Mouse (Mus musculus) forebrain, embryonic 13.5 days (tissue): ENCODE data around the gene Plekha8. TPM values are rescaled to one million over a fixed set of nuclear protein-coding genes. Genes with fewer than 3 reads are reported as not detected.

ENCODE experiments used
- ATAC-seq: fragments of 200-750 bp; cut with Nextera tagmentation; 2 replicates; pipeline ENCODE4 v1.8.0; 2017
- H3K27ac ChIP-seq: fragments of 300-500 bp; sonication (generic); 2 replicates; pipeline ENCODE4 v1.5.1; 2015; ENCODE audit warnings: inconsistent platforms, mild to moderate bottlenecking, moderate library complexity
- H3K27me3 ChIP-seq: fragments of 300-500 bp; sonication (generic); 2 replicates; pipeline ENCODE4 v1.6.1; 2015; ENCODE audit warnings: mild to moderate bottlenecking, inconsistent platforms
- H3K36me3 ChIP-seq: fragments of 300-500 bp; sonication (generic); 2 replicates; pipeline ENCODE4 v1.6.1; 2015; ENCODE audit warnings: mild to moderate bottlenecking, inconsistent platforms; ENCODE audit not compliant: poor library complexity, severe bottlenecking
- H3K4me1 ChIP-seq: fragments of 300-500 bp; sonication (generic); 2 replicates; pipeline ENCODE4 v1.6.1; 2015; ENCODE audit warnings: inconsistent platforms
- H3K4me2 ChIP-seq: fragments of 300-500 bp; sonication (generic); 2 replicates; pipeline ENCODE4 v1.6.1; 2015; ENCODE audit warnings: inconsistent platforms, mild to moderate bottlenecking, moderate library complexity
- H3K4me3 ChIP-seq: fragments of 300-500 bp; sonication (generic); 2 replicates; pipeline ENCODE4 v1.5.1; 2015; ENCODE audit warnings: mild to moderate bottlenecking, inconsistent platforms
- H3K9ac ChIP-seq: fragments of 300-500 bp; sonication (generic); 2 replicates; pipeline ENCODE4 v1.6.1; 2015; ENCODE audit warnings: mild to moderate bottlenecking, inconsistent platforms
- H3K9me3 ChIP-seq: fragments of 300-500 bp; sonication (generic); replicated peaks from 2 replicates; pipeline ENCODE4 v1.6.1; 2016; ENCODE audit warnings: inconsistent platforms
- WGBS: fragments of 180-500 bp; shearing (Covaris S2); methylation state at CpG from one replicate; pipeline ENCODE4 v1.1.7; 2015; 5-methylcytosine and 5-hydroxymethylcytosine counted together
- polyA plus RNA-seq: library from polyadenylated mRNA; unstranded; fragments of >200 nt; fragmentation: Nextera tagmentation; extraction: Ambion mirVana; gene quantifications from 2 replicates; pipeline ENCODE4 v1.2.1, GENCODE M21; 2015

Plekha8 gene
- polyA plus RNA-seq, 1 experiment from 2014 or later, result 10.6 TPM

GRCm38 (mm10) chr6:54562018-54562809 lies 32.7 kb upstream of the Plekha8 start:
- peaks cover 4% of the 10 kb centered on the region; the same call in 1 of the 2 replicates for H3K36me3 ChIP-seq
- H3K27me3 ChIP-seq, result no peaks in the 10 kb centered on the region
- 79% methylated on average over 17 of the region's 17 CpGs for WGBS
- H3K9ac ChIP-seq, result no peak overlapping the region
- no peak overlapping the region for H3K4me3 ChIP-seq
- peaks cover 66% of the 10 kb centered on the region for H3K4me1 ChIP-seq
- no peaks in the 10 kb centered on the region for H3K9me3 ChIP-seq
- H3K27ac ChIP-seq, result no peak overlapping the region
- H3K4me2 ChIP-seq, result peak overlapping the region; percentile 29; the same call in 1 of the 2 replicates
- ATAC-seq, result no peak

DNA sequence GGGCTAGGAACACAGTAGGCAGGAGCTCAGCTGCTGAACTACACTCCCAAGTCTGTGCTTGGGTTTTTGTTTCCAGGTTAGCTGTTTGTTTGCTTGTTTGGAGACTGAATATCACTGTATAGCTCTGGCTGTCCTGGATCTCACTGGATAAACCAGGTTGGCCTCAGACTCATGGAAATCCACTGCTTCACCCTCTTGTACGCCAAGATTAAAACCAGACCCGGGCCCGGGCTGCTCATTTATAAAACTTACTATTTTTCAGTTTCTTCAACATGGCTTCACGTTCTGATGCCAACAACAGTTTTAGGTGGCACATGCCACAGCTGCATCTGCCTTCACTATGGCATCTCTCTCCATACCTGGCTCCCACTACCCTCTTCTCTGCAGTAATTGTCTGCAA lies 31.4 kb upstream of the Plekha8 start:
- Histone ChIP-seq H3K36me3 (no peaks in the 10 kb centered on the region), H3K4me2 (peak overlapping the region; percentile 77), H3K4me3 (peak overlapping the region; percentile 80), H3K27me3 (no peaks in the 10 kb centered on the region), H3K4me1 (peaks cover 73% of the 10 kb centered on the region), H3K27ac (peak overlapping the region; percentile 31; the same call in 1 of the 2 replicates), H3K9ac (peak overlapping the region; percentile 77), H3K9me3 (no peaks in the 10 kb centered on the region)
- WGBS, result 86% methylated on average over 4 of the region's 4 CpGs
- no peak for ATAC-seq

- Histone ChIP-seq H3K36me3 (no peaks in the 10 kb centered on the region), H3K4me3 (peak overlapping the region; percentile 80), H3K4me2 (peak overlapping the region; percentile 77), H3K27me3 (no peaks in the 10 kb centered on the region), H3K9ac (peak overlapping the region; percentile 77), H3K4me1 (peaks cover 74% of the 10 kb centered on the region), H3K27ac (peak overlapping the region; percentile 84), H3K9me3 (no peaks in the 10 kb centered on the region)
- no peak for ATAC-seq
- WGBS, result 29% methylated on average over 9 of the region's 9 CpGs
Measured at GRCm38 (mm10) chr6:54564506-54564991, 30.4 kb upstream of the Plekha8 start.

- H3K4me1 ChIP-seq, result peaks cover 73% of the 10 kb centered on the region
- no peaks in the 10 kb centered on the region for H3K9me3 ChIP-seq
- 5% methylated on average over 3 of the region's 3 CpGs for WGBS
- peak overlapping the region; percentile 80 for H3K4me3 ChIP-seq
- ATAC-seq, result peak; percentile 39
- peak overlapping the region; percentile 84 for H3K27ac ChIP-seq
- H3K4me2 ChIP-seq, result peak overlapping the region; percentile 77
- no peaks in the 10 kb centered on the region for H3K36me3 ChIP-seq
- peak overlapping the region; percentile 77 for H3K9ac ChIP-seq
- H3K27me3 ChIP-seq, result no peaks in the 10 kb centered on the region
Measured at GRCm38 (mm10) chr6:54565012-54565411, 29.9 kb upstream of the Plekha8 start.

- under 1% methylated on average over 60 of the region's 60 CpGs for WGBS
- H3K36me3 ChIP-seq, result no peaks in the 10 kb centered on the region
- peak within 1 kb of the TSS; percentile 77 for H3K4me2 ChIP-seq
- H3K4me1 ChIP-seq, result peaks cover 76% of the 10 kb centered on the region
- no peaks in the 10 kb centered on the region for H3K27me3 ChIP-seq
- H3K27ac ChIP-seq, result peak within 1 kb of the TSS; percentile 84
- ATAC-seq, result peak; percentile 91
- H3K9ac ChIP-seq, result peak within 1 kb of the TSS; percentile 77
- H3K9me3 ChIP-seq, result no peaks in the 10 kb centered on the region
- H3K4me3 ChIP-seq, result peak within 1 kb of the TSS; percentile 80
Measured at GRCm38 (mm10) chr6:54565665-54566545, 29.0 kb upstream of the Plekha8 start, which contains the start of gene Scrn1. Gene Scrn1 (minus strand): TSS chr6:54566489.

- H3K4me3 ChIP-seq, result peak overlapping the region; percentile 80
- WGBS, result 6% methylated on average over 6 of the region's 6 CpGs
- peak overlapping the region; percentile 77 for H3K4me2 ChIP-seq
- peaks cover 76% of the 10 kb centered on the region for H3K4me1 ChIP-seq
- H3K9ac ChIP-seq, result peak overlapping the region; percentile 77
- ATAC-seq, result no peak
- no peaks in the 10 kb centered on the region for H3K9me3 ChIP-seq
- no peaks in the 10 kb centered on the region for H3K27me3 ChIP-seq
- H3K36me3 ChIP-seq, result no peaks in the 10 kb centered on the region
- H3K27ac ChIP-seq, result peak overlapping the region; percentile 84
Measured at GRCm38 (mm10) chr6:54566546-54566919, 28.4 kb upstream of the Plekha8 start.

DNA sequence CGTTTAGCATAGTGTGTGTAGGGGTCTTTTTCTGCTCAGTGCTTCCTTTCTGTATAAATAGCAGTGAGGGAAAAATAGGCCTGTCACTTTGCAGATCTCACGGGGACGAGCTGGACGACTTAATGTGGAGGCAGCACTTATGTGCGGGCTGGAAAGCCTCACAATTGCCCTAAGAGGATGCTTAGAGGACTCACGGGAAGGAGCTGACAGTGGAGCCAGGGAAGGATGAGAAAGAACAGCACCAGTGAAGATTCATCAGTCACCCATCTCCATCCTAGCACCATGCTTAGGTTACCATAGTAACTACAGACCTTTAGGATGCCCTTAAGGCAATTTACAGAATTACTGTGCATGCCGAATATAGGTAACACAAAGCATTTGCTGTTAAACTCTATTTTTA lies 25.1 kb upstream of the Plekha8 start:
- H3K4me1 ChIP-seq, result peaks cover 69% of the 10 kb centered on the region
- no peaks in the 10 kb centered on the region for H3K36me3 ChIP-seq
- peak overlapping the region; percentile 58 for H3K27ac ChIP-seq
- no peaks in the 10 kb centered on the region for H3K27me3 ChIP-seq
- no peak overlapping the region for H3K4me3 ChIP-seq
- ATAC-seq, result no peak; the same call in 1 of the 2 replicates
- H3K9me3 ChIP-seq, result no peaks in the 10 kb centered on the region
- 24% methylated on average over 7 of the region's 7 CpGs for WGBS
- no peak overlapping the region for H3K9ac ChIP-seq
- H3K4me2 ChIP-seq, result no peak overlapping the region

- Histone ChIP-seq H3K4me2 (peak overlapping the region; percentile 36), H3K4me1 (peaks cover 54% of the 10 kb centered on the region), H3K9ac (no peak overlapping the region), H3K27ac (0 out of 2 replicates have a peak overlapping the region, but pooled peaks have one; percentile 45), H3K9me3 (no peaks in the 10 kb centered on the region), H3K36me3 (no peaks in the 10 kb centered on the region), H3K27me3 (no peaks in the 10 kb centered on the region), H3K4me3 (no peak overlapping the region)
- peak; percentile 44 for ATAC-seq
- 14% methylated on average over 6 of the region's 6 CpGs for WGBS
Measured at GRCm38 (mm10) chr6:54573218-54573955, 21.5 kb upstream of the Plekha8 start.

DNA sequence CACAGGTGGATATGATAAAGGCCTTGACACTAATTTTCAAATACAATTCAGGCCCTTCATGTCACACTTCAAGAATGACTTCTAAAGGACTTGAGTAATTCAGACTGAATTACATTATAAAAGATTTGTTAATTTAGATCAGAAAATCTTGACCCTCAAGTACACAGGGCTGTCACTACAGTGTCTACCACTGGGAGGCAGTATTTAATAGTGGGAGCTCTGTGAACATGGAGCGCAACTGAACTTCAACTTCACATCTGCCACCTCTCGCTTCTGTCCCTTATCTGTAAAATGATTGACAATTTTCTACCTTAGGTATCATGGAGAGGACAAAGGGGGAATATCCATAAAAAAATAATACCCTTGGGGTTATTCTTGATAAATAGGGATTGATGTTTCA lies 8.7 kb upstream of the Plekha8 start:
- 25% methylated on average over 2 of the region's 2 CpGs for WGBS
- H3K27ac ChIP-seq, result no peak overlapping the region
- H3K27me3 ChIP-seq, result no peaks in the 10 kb centered on the region
- no peak overlapping the region for H3K4me2 ChIP-seq
- peaks cover 6% of the 10 kb centered on the region for H3K4me1 ChIP-seq
- no peak for ATAC-seq
- H3K4me3 ChIP-seq, result no peak overlapping the region
- no peaks in the 10 kb centered on the region for H3K9me3 ChIP-seq
- no peak overlapping the region for H3K9ac ChIP-seq
- H3K36me3 ChIP-seq, result no peaks in the 10 kb centered on the region

- H3K9me3 ChIP-seq, result no peaks in the 10 kb centered on the region
- H3K27me3 ChIP-seq, result no peaks in the 10 kb centered on the region
- H3K4me1 ChIP-seq, result peaks cover 13% of the 10 kb centered on the region
- H3K27ac ChIP-seq, result no peak overlapping the region
- no peak overlapping the region for H3K9ac ChIP-seq
- H3K4me2 ChIP-seq, result no peak overlapping the region
- 76% methylated on average over 8 of the region's 8 CpGs for WGBS
- no peaks in the 10 kb centered on the region for H3K36me3 ChIP-seq
- ATAC-seq, result no peak
- no peak overlapping the region for H3K4me3 ChIP-seq
Measured at GRCm38 (mm10) chr6:54586911-54587310, 8.0 kb upstream of the Plekha8 start.

GRCm38 (mm10) chr6:54587683-54588082 lies 7.2 kb upstream of the Plekha8 start:
- Histone ChIP-seq H3K4me3 (no peak overlapping the region), H3K4me2 (no peak overlapping the region), H3K27ac (no peak overlapping the region), H3K9me3 (no peaks in the 10 kb centered on the region), H3K9ac (no peak overlapping the region), H3K27me3 (no peaks in the 10 kb centered on the region), H3K4me1 (peaks cover 19% of the 10 kb centered on the region), H3K36me3 (no peaks in the 10 kb centered on the region)
- no peak for ATAC-seq
- 92% methylated on average over 4 of the region's 4 CpGs for WGBS
